In the genomic region with DNA sequence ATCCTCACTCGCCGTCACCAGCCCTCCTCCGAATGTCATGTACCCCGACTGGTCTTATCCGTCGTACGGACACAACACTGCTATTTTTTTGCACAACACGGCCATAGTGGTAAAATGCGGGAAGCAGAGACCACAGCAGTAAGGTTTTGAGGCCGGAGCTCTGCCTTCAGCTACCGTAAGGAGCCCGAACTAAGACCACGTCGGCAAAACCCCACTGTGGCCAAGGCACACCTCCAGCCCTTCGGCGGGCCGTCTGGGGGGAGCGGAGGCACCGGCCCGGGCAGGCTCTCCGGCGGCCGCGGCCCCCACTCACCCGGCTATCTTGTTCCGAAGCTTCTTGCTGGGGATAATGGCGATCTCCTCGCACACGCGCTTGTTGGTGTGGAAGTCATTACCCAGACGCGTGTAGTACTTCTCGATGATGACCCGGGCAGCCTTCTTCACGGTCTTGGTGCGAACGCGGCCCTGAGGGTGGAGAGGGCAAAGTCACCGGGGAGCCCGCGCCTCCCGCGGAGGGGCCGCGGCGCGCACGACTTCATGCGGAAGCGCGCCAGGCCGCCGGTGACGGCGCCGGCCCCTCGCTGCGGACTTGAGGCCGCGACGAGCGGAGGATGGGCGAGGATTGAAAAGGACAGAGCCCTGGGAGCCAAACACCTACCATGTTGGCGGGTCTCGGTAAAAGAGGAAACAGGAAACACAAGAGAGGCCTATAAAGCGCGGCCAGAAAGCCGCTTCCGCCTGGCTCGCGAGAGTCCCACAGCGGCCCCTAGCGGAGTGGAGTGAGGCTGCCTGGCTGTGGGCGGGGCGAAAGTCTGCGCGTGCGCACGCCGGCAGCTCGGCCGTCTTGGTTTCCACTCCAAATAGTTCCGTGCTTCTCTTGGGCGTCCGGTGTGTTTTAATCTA, we compare ENCODE assay signal across 8 mouse cellular contexts. TPM values are rescaled to one million over a fixed set of nuclear protein-coding genes. Genes with fewer than 3 reads are reported as not detected.
DNase-seq lines count a peak whose midpoint lies in the region; ATAC-seq lines count a peak whose summit lies in the region.

Gene Rps17 (minus strand): TSS at position 711 of the 903 bp plus-strand sequence.

- H3K4me3 ChIP-seq in hindbrain, embryonic 16.5 days (ENCODE audit: low read length), result peak within 1 kb of the TSS; percentile 89
- peak within 1 kb of the TSS; percentile 87 for H3K4me3 ChIP-seq in macrophage (ENCODE audit: inconsistent target)

- H3K27me3 ChIP-seq in hindbrain, embryonic 16.5 days (replicated peaks; ENCODE audit: control insufficient read depth, insufficient read depth, low read length), result no peaks in the 10 kb centered on the region

- H3K36me3 ChIP-seq in hindbrain, embryonic 16.5 days (ENCODE audit: control insufficient read depth, insufficient read depth, low read length), result peaks cover 14% of the 10 kb centered on the region
- H3K36me3 ChIP-seq in macrophage (ENCODE audit: inconsistent target), result peaks cover 15% of the 10 kb centered on the region; the same call in 1 of the 2 replicates

- H3K4me1 ChIP-seq in hindbrain, embryonic 16.5 days (ENCODE audit: control insufficient read depth, insufficient read depth, low read depth, low read length), result peaks cover 19% of the 10 kb centered on the region

- WGBS in hindbrain, embryonic 16.5 days, result under 1% methylated on average over 84 of the region's 85 CpGs
- under 1% methylated on average over 80 of the region's 85 CpGs for WGBS in macrophage (ENCODE audit: missing documents)

- peak; percentile 97 for DNase-seq in T-cell, adult 2 months (ENCODE audit: low spot score)
- DNase-seq in cerebellum, postnatal 36 days, result peak; percentile 97 to 99
- DNase-seq in gastrocnemius, adult 18-20 months (ENCODE audit: low spot score), result peak; percentile 97
- DNase-seq in left cerebral cortex, adult 18-20 months (ENCODE audit: low spot score in 2 of 2), result peak; percentile 97 to 98
- DNase-seq in right cerebral cortex, adult 18-20 months, result peak; percentile 94
- peak; percentile 95 for DNase-seq in urinary bladder, postnatal 10 days (ENCODE audit: low spot score)

- peaks cover 44% of the 10 kb centered on the region for H3K79me2 ChIP-seq in macrophage (ENCODE audit: inconsistent target)

- peak within 1 kb of the TSS; percentile 94 for H3K9ac ChIP-seq in hindbrain, embryonic 16.5 days (ENCODE audit: low read depth, low read length)

- H3K4me2 ChIP-seq in hindbrain, embryonic 16.5 days (ENCODE audit: low read length), result peak within 1 kb of the TSS; percentile 95

- H3K27ac ChIP-seq in hindbrain, embryonic 16.5 days (ENCODE audit: low read depth, low read length), result peak within 1 kb of the TSS; percentile 87
- peak within 1 kb of the TSS; percentile 53 for H3K27ac ChIP-seq in macrophage

- H3K9me3 ChIP-seq in hindbrain, embryonic 16.5 days (ENCODE audit: control insufficient read depth, low read length), result no peaks in the 10 kb centered on the region

- ATAC-seq in hindbrain, embryonic 16.5 days, result peak; percentile 94

RNA-seq across cellular contexts. Expression of gene Rps17, which starts in this region (rescaled TPM):
- 100 to 1,000 TPM; 798 to 844 TPM for total RNA-seq in gastrocnemius, adult 18-20 months (2021)
- polyA plus RNA-seq in hindbrain, embryonic 16.5 days (2015; fragmentation: Nextera tagmentation; extraction: Ambion mirVana), result 598 and 658 TPM in 2 replicates
- 100 to 1,000 TPM; 537 to 543 TPM for total RNA-seq in left cerebral cortex, adult 18-20 months (2021)
- total RNA-seq in macrophage (2018; cell fraction: chromatin; rRNA removed), result 100 to 1,000 TPM in 3 of 26 experiments, 10 to 100 TPM in 23; 19.8 to 308 (median 65.5) TPM
- 1,000 to 10,000 TPM in 11 of 26 experiments, 100 to 1,000 TPM in 15; 512 to 1,397 (median 826) TPM for total RNA-seq in macrophage (2018; cell fraction: cytosol; rRNA removed)
- 100 to 1,000 TPM in 18 of 26 experiments, 10 to 100 TPM in 8; 53.7 to 233 (median 109) TPM for total RNA-seq in macrophage (2018; cell fraction: nucleus; rRNA removed)
- polyA plus RNA-seq in macrophage (2018), result 1,376 to 1,956 TPM (median 1,699 TPM) in 3 replicates

Comparison
In these comparisons a context has a peak if more than half of its experiments do, and no peak if none do; other contexts are left out.
1. Peak in every context shown above with its lines: DNase-seq, ATAC-seq, H3K4me3 ChIP-seq and H3K27ac ChIP-seq.